In the genomic region with DNA sequence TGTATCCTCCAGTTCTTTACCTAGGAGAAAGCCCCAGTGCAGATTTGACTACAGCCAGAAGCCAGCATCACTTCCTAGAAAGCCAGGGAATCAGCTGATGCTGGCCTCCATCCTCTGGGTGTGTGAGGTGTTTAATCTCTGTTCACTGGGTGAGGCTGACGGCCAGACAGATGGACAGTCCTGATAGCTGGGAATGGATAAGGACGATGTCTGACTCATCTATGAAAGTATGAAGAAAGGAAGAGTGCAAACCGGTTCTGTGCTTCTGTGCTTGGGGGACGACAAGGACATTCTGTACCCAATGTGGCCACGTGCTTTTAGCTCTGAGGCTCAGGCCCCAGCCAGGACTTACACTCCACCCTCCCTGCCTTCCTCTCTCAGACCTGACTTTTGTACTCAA, we compare ENCODE assay signal across 16 mouse cellular contexts.
A peak's percentile ranks its signal among the peaks of the same experiment; 100 is the strongest.
DNase-seq lines count a peak whose midpoint lies in the region; ATAC-seq and TF ChIP-seq lines count a peak whose summit lies in the region.
"Had no signal": no experiment of that assay in that cellular context is flagged by ENCODE, and none has a peak within 500 bp of the region (broad histone marks: within the 10 kb centered on the region; RNA-seq: fewer than 3 reads in every experiment).

No protein-coding gene starts in this region.

- peaks cover 39% of the 10 kb centered on the region for H3K4me1 ChIP-seq in heart, embryonic 15.5 days (replicated peaks)
- H3K4me1 ChIP-seq in intestine, postnatal 0 days (replicated peaks; ENCODE audit: control insufficient read depth, insufficient read depth, low read length), result peaks cover 9% of the 10 kb centered on the region

- no peak overlapping the region for H3K9ac ChIP-seq in heart, embryonic 15.5 days
- H3K9ac ChIP-seq in intestine, postnatal 0 days (ENCODE audit: low read depth, low read length), result no peak overlapping the region
- H3K9ac ChIP-seq: hindbrain, embryonic 12.5 days; neural tube, embryonic 15.5 days had no signal

- ATAC-seq in heart, embryonic 15.5 days (replicated peaks; ENCODE audit: insufficient number of reproducible peaks, insufficient read depth, low FRiP score, low read depth), result no peak
- ATAC-seq in intestine, postnatal 0 days, result peak; percentile 40; the same call in 1 of the 2 replicates
- no peak for ATAC-seq in granulocyte monocyte progenitor cell, adult 5-6 weeks (replicated peaks; ENCODE audit: poor library complexity, severe bottlenecking)
- ATAC-seq: midbrain, embryonic 16.5 days had no signal

- H3K27me3 ChIP-seq in heart, embryonic 15.5 days, result no peaks in the 10 kb centered on the region
- no peaks in the 10 kb centered on the region for H3K27me3 ChIP-seq in intestine, postnatal 0 days (replicated peaks; ENCODE audit: control insufficient read depth, insufficient read depth, low read length)
- H3K27me3 ChIP-seq: hindbrain, embryonic 12.5 days; neural tube, embryonic 15.5 days had no signal

- no peak overlapping the region for H3K4me2 ChIP-seq in heart, embryonic 15.5 days
- H3K4me2 ChIP-seq in intestine, postnatal 0 days (replicated peaks; ENCODE audit: low read depth), result no peak overlapping the region
- H3K4me2 ChIP-seq: hindbrain, embryonic 12.5 days; neural tube, embryonic 15.5 days had no signal

- no peak for TF ChIP-seq CTCF in intestine, postnatal 0 days (IDR thresholded peaks at IDR 0.05; ENCODE audit: low read depth)

- H3K4me3 ChIP-seq in heart, embryonic 15.5 days, result no peak overlapping the region
- no peak overlapping the region for H3K4me3 ChIP-seq in intestine, postnatal 0 days (ENCODE audit: low read depth, low read length)
- H3K4me3 ChIP-seq: gastrocnemius, adult 2 months; hindbrain, embryonic 12.5 days; neural tube, embryonic 15.5 days had no signal

- 46% methylated on average over 5 of the region's 5 CpGs for WGBS in heart, embryonic 15.5 days
- 41% methylated on average over 5 of the region's 5 CpGs for WGBS in intestine, postnatal 0 days

- peak overlapping the region; percentile 25; the same call in 1 of the 2 replicates for H3K27ac ChIP-seq in heart, embryonic 15.5 days
- no peak overlapping the region for H3K27ac ChIP-seq in intestine, postnatal 0 days (ENCODE audit: low read depth, low read length)
- H3K27ac ChIP-seq: gastrocnemius, adult 2 months; hindbrain, embryonic 12.5 days; neural tube, embryonic 15.5 days had no signal

- H3K9me3 ChIP-seq in heart, embryonic 15.5 days (replicated peaks), result no peaks in the 10 kb centered on the region
- H3K9me3 ChIP-seq in intestine, postnatal 0 days (ENCODE audit: control insufficient read depth), result no peaks in the 10 kb centered on the region
- H3K9me3 ChIP-seq: hindbrain, embryonic 12.5 days; neural tube, embryonic 15.5 days had no signal

- no peak for DNase-seq in heart, postnatal 4 days
- peak; percentile 40 for DNase-seq in NIH3T3 (ENCODE audit: low read depth)
- DNase-seq in spleen, postnatal 10 days (ENCODE audit: low spot score in 2 of 2), result peak; percentile 55 to 69
- DNase-seq in retina, postnatal 1 day, result no peak
- DNase-seq in cerebellum, adult 18-20 months, result no peak
- DNase-seq: cerebellum, postnatal 36 days; gastrocnemius, adult 2 months; kidney, postnatal 14 days; lung, postnatal 10 days; right cerebral cortex, postnatal 14 days had no signal

- H3K36me3 ChIP-seq in heart, embryonic 15.5 days, result no peaks in the 10 kb centered on the region
- no peaks in the 10 kb centered on the region for H3K36me3 ChIP-seq in intestine, postnatal 0 days (ENCODE audit: control insufficient read depth, insufficient read depth)
- H3K36me3 ChIP-seq: hindbrain, embryonic 12.5 days; neural tube, embryonic 15.5 days had no signal

Comparison
In these comparisons a context has a peak if more than half of its experiments do, and no peak if none do; other contexts are left out.
1. DNase-seq: peak in NIH3T3 (single experiment) and spleen, postnatal 10 days (2 of 2); none in heart, postnatal 4 days (single experiment), retina, postnatal 1 day (single experiment) and cerebellum, adult 18-20 months (0 of 2).